Mouse (Mus musculus) layer of hippocampus, postnatal 36 days (tissue): ENCODE measurements around the gene Arhgef18. TPM values are rescaled to one million over a fixed set of nuclear protein-coding genes. Genes with fewer than 3 reads are reported as not detected.
A peak's percentile ranks its signal among the peaks of the same experiment; 100 is the strongest.

Experiments
- DNase-seq, 2 experiments: peaks; one replicate each; pipeline ENCODE4 v3.0.0; 2022
- total RNA-seq, 2 experiments: library from RNA; stranded (reverse); gene quantifications; 2 replicates each; pipeline ENCODE4 v1.2.3; 2021

The Arhgef18 gene
- total RNA-seq, 2 experiments from 2014 or later, result 46.0 to 50.5 TPM

GRCm38 (mm10) chr8:3464309-3464708, 71.5 kb downstream of the Arhgef18 start:
- no peak for DNase-seq

- peak; percentile 83 to 85 for DNase-seq
Measured at GRCm38 (mm10) chr8:3467006-3467885, 74.4 kb downstream of the Arhgef18 start, which contains the start of gene Pex11g. Gene Pex11g (minus strand): TSS chr8:3467680.

GRCm38 (mm10) chr8:3467886-3468545, 75.2 kb downstream of the Arhgef18 start:
- DNase-seq, result no peak

- no peak for DNase-seq
Measured at GRCm38 (mm10) chr8:3468838-3469237, 76.0 kb downstream of the Arhgef18 start.

- no peak for DNase-seq
Measured at GRCm38 (mm10) chr8:3470562-3470961, 77.8 kb downstream of the Arhgef18 start, which contains the start of gene Tex45. Gene Tex45 (plus strand): TSS chr8:3470862.

- DNase-seq, result no peak
Measured at GRCm38 (mm10) chr8:3475715-3476429, 83.1 kb downstream of the Arhgef18 start.

- DNase-seq, result no peak
Measured at GRCm38 (mm10) chr8:3480221-3480785, 87.5 kb downstream of the Arhgef18 start.

GRCm38 (mm10) chr8:3481605-3482004, 88.8 kb downstream of the Arhgef18 start:
- DNase-seq, result no peak

GRCm38 (mm10) chr8:3482240-3482740, 89.5 kb downstream of the Arhgef18 start:
- DNase-seq, result no peak

GRCm38 (mm10) chr8:3483546-3483945, 90.7 kb downstream of the Arhgef18 start:
- DNase-seq, result no peak

- DNase-seq, result no peak
Measured at GRCm38 (mm10) chr8:3485192-3485591, 92.4 kb downstream of the Arhgef18 start.

GRCm38 (mm10) chr8:3492901-3493844, 100.4 kb downstream of the Arhgef18 start, which contains the start of gene Zfp358:
Gene Zfp358 (plus strand): TSS chr8:3493138.
- peak; percentile 74 for DNase-seq

- DNase-seq, result no peak
Measured at GRCm38 (mm10) chr8:3493845-3494208, 101.0 kb downstream of the Arhgef18 start.

- no peak for DNase-seq
Measured at GRCm38 (mm10) chr8:3495578-3496427, 103.0 kb downstream of the Arhgef18 start.

- DNase-seq, result no peak
Measured at GRCm38 (mm10) chr8:3496428-3496748, 103.6 kb downstream of the Arhgef18 start.

- no peak for DNase-seq
Measured at GRCm38 (mm10) chr8:3498583-3498982, 105.8 kb downstream of the Arhgef18 start.

- DNase-seq, result no peak
Measured at GRCm38 (mm10) chr8:3499751-3500150, 106.9 kb downstream of the Arhgef18 start.

- peak; percentile 98 for DNase-seq
Measured at GRCm38 (mm10) chr8:3500235-3501090, 107.7 kb downstream of the Arhgef18 start, which contains the start of gene Mcoln1. Gene Mcoln1 (plus strand): TSS chr8:3500457.

GRCm38 (mm10) chr8:3502217-3502616, 109.4 kb downstream of the Arhgef18 start:
- DNase-seq, result peak in 1 of 2 experiments; percentile 44
